Mouse (Mus musculus) heart, embryonic 15.5 days (tissue): ENCODE measurements around the gene Sprr2f. TPM values are rescaled to one million over a fixed set of nuclear protein-coding genes. Genes with fewer than 3 reads are reported as not detected.

Experiments
- polyA plus RNA-seq: library from polyadenylated mRNA; unstranded; fragments of >200 nt; fragmentation: Nextera tagmentation; extraction: Ambion mirVana; gene quantifications from 2 replicates; pipeline ENCODE4 v1.2.1, GENCODE M21; 2015

Gene Sprr2f
- polyA plus RNA-seq, 1 experiment from 2014 or later, result not detected

Other genes with a start within 250 kb of the Sprr2f start
- not detected in 2 replicates for gene Prr9, start 241.2 kb upstream of the Sprr2f start, polyA plus RNA-seq
- not detected in 2 replicates for gene Lelp1, start 222.4 kb upstream of the Sprr2f start, polyA plus RNA-seq
- gene Sprr2a1, start 149.4 kb upstream of the Sprr2f start, polyA plus RNA-seq, result 0.20 and 0.56 TPM in 2 replicates
- gene Sprr2a2, start 149.3 kb upstream of the Sprr2f start, polyA plus RNA-seq, result 6.6 and 35.7 TPM in 2 replicates
- 0.64 and 2.6 TPM in 2 replicates for gene Sprr2a3, start 79.8 kb upstream of the Sprr2f start, polyA plus RNA-seq
- gene Sprr2b, start 48.6 kb upstream of the Sprr2f start, polyA plus RNA-seq, result not detected in 2 replicates
- gene Sprr2d, start 26.0 kb upstream of the Sprr2f start, polyA plus RNA-seq, result not detected in 2 replicates
- not detected in 2 replicates for gene Sprr2e, start 13.0 kb upstream of the Sprr2f start, polyA plus RNA-seq
- not detected in 2 replicates for gene Sprr2h, start 20.5 kb downstream of the Sprr2f start, polyA plus RNA-seq
- not detected in 2 replicates for gene Sprr2i, start 42.8 kb downstream of the Sprr2f start, polyA plus RNA-seq
- gene Sprr2j-ps, start 52.9 kb downstream of the Sprr2f start, polyA plus RNA-seq, result not detected in 2 replicates
- 5.3 and 5.4 TPM in 2 replicates for gene Gm9774, start 64.2 kb downstream of the Sprr2f start, polyA plus RNA-seq
- gene Sprr2k, start 67.4 kb downstream of the Sprr2f start, polyA plus RNA-seq, result not detected in 2 replicates
- not detected in 2 replicates for gene Sprr1b, start 73.6 kb downstream of the Sprr2f start, polyA plus RNA-seq
- gene Sprr3, start 93.5 kb downstream of the Sprr2f start, polyA plus RNA-seq, result 0.11 TPM in 1 of 2 replicates, not detected in the other
- gene Sprr1a, start 120.7 kb downstream of the Sprr2f start, polyA plus RNA-seq, result 0.42 and 2.6 TPM in 2 replicates
- not detected in 2 replicates for gene Sprr4, start 135.3 kb downstream of the Sprr2f start, polyA plus RNA-seq
- gene 2310046K23Rik, start 169.3 kb downstream of the Sprr2f start, polyA plus RNA-seq, result not detected in 2 replicates
- 0.09 TPM in 1 of 2 replicates, not detected in the other for gene Ivl, start 208.5 kb downstream of the Sprr2f start, polyA plus RNA-seq
- gene Smcp, start 223.8 kb downstream of the Sprr2f start, polyA plus RNA-seq, result not detected in 2 replicates
- not detected in 2 replicates for gene 2210017I01Rik, start 242.3 kb downstream of the Sprr2f start, polyA plus RNA-seq